Mouse (Mus musculus): ENCODE data around the gene Trpm2. TPM values are rescaled to one million over a fixed set of nuclear protein-coding genes. Genes with fewer than 3 reads are reported as not detected.

Gene Trpm2
- total RNA-seq, 2 experiments from 2014 or later = 4.1 to 4.3 TPM

DNA sequence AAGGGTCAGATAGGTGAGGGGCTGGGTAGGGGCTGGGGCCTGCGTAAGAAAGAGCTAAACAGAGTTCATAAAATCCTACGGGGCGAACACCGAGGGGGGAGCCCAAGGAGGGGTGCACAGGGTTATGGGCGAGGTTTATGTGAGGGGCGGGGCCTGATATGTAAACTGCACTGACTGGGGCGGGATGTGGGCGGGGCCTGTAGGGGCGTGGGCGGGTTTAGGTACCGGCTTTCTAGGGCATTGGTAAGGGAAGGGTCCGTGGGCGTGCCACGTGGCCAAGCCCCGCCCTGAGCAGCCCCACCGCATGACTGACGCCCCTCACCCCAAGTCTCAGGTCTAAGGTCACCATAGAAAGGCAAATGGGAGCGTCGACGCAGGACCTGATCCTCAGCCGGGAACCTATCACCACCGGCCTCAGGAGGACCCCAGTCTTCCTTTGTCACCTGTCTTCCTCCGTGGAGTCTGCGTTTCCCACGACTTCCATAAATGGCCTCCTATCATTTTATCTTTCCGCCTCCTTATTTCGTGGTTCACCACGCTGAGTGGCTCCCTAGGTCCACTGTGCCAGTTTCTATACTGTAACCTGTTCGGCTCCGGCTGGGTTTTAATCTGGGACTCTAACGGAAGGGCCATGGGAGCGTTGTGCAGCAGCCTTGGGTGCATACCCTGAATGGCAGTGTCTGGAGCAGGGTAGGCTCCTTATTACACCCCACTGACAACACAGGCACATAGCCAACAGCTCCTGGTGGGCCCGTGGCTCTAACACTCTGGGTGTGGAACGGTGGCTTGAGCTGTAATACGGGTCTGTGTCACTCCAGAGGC lies 67.3 kb downstream of the Trpm2 start:
- DNase-seq (ENCODE audit: low spot score in 2 of 2) = peak in 1 of 2 experiments; percentile 13

- DNase-seq (ENCODE audit: low spot score in 2 of 2) = peak; percentile 32 to 48
Observed at GRCm38 (mm10) chr10:77902211-77902893, 68.0 kb downstream of the Trpm2 start, which contains the start of gene Lrrc3. TSS of gene Lrrc3 (minus strand) at chr10:77902536.

DNA sequence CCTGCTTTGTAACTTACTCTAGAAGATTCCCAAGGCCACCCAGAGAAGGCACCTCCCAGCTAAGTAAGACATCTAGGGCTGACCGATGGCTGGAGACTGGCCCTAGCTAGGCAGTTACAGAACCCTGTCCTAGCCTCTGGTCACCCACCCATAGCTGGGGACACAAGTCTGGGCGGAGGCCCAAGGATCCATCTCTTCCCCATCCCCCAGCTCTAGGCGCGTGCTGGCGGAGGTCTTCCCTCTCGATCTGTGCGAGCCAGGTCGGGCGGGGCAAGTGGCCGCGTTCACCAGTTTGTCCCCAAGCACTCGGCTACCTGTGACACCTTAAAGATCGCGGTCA lies 68.5 kb downstream of the Trpm2 start:
- DNase-seq (ENCODE audit: low spot score in 2 of 2) = no peak

DNA sequence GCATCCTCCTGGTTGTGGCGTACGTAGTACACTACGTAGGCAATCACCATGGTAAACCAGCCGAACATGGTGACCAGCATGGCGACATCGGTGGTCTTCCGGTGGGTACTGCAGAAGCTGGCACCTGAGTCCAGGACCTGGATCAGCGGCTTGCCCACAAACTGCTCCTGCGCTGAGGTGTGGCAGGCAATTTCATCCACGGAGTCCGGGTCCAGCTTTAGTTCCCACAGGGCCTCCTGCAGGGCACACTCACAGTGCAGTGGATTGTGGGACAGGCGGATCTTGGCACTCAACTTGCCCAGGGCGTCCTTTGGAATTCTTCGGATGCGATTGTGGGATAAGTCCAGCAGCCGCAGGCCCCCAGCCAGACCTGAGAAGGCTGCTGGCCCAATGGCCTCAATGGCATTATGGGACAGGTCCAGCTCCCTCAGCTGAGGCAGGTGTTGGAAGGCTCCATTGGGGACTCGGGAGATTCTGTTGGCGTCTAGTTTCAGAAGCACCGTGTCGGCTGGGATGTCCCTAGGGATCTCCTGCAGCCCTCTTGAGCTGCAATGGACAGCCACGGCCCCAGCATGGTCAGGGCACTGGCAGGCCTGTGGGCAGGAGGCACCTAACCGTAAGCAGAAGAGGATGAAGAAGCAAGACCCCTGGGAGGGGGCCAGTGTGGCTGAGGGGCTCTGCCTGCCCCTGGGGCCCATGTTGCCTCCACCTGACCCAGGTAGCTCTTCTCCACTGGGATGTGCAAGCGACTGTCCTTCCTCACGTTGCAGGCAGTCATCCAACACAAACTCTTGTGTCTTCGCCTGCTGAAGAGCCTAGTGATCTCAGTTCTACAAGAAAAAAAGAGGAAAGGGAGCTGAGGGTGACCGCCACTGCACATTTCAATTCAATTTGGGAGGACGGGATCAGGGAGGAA lies 69.2 kb downstream of the Trpm2 start:
- DNase-seq (ENCODE audit: low spot score in 2 of 2) = no peak

- no peak for DNase-seq (ENCODE audit: low spot score in 2 of 2)
Observed at GRCm38 (mm10) chr10:77900126-77900525, 70.2 kb downstream of the Trpm2 start.

GRCm38 (mm10) chr10:77895562-77895961 lies 74.8 kb downstream of the Trpm2 start:
- DNase-seq (ENCODE audit: low spot score in 2 of 2) = no peak

DNA sequence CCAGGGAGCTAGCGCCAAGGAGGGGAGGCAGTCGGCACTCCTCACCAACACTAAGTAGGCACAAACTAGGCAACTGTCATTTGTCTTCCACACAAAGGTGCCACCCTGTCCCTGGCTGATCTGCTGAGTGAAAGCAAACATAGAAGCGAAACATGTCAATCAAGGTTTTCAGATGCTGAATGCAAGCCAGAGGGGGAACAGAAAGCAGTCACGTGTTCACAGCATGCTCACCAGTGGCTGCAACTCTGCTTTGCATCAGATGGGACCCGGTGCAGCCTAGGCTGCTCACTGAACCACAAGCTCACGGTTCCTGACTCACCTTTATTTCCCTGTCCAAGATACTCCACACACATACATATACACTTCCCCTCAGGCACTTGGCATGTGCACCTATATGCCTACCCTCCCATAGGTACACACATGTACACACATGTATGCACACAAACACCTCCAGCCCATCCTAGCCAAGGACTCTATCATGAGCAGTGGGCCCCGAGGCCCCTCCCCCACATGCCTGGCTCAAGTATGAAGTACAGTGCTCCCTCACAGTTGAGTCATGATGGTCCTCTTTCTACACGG lies 79.3 kb downstream of the Trpm2 start:
- no peak for DNase-seq (ENCODE audit: low spot score in 2 of 2)

DNA sequence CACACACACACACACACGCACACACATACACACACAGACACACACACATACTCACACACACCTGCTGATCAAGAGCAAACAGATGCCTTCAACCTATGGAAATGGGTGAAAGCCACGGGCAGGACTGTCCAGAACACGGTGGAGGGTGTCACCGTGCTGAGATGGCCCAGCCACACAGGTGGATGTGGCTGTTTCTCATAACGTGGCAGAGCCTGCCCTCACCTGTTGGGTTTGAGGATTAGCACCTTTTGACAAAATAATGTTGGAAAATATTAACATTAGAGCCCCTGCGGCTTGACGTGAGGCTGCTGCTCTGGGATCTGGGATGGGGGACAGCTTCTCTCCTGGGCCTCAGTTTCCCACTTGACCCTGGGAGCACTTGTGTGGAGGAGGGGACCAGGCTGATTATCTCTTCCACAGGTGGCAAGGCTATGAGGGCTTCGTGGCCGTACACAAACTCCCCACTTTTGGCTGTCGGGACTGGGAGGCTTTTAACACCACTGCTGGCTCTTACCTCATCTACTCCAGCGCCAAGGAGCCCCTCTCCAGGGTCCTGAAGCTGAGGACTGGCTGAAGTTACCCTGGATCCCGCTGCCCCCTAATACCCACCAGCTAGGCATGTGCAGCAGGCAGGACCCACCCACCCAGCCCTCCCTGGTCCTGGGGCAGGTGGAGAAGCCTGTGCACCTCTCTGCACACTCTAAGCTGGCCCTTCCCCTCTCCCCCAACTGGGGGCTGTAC lies 84.2 kb downstream of the Trpm2 start:
- DNase-seq (ENCODE audit: low spot score in 2 of 2) = no peak

- DNase-seq (ENCODE audit: low spot score in 2 of 2) = no peak
Observed at GRCm38 (mm10) chr10:77882553-77882952, 87.8 kb downstream of the Trpm2 start.

- DNase-seq (ENCODE audit: low spot score in 2 of 2) = no peak
Observed at GRCm38 (mm10) chr10:77880305-77880704, 90.1 kb downstream of the Trpm2 start.

GRCm38 (mm10) chr10:77878985-77879384 lies 91.4 kb downstream of the Trpm2 start:
- no peak for DNase-seq (ENCODE audit: low spot score in 2 of 2)

DNA sequence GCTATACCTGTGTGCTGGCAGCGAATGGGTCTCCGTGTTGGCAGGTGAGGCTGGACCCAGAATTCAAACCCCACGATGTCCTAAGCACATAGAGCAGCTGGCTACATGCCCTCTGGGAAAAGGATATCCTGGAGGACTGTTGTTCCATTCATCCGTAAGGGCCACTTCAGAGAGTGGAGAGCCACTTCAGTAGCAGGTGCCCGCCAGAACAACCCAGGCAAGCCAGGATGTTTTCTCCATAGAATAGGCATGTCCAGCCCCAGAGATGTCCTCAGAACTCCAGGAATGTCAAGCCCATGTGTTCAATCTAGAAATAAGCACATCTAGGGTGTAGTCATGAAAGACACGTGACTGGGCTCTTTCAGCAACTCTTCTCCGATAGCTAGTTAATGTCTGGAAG lies 100.7 kb downstream of the Trpm2 start:
- no peak for DNase-seq (ENCODE audit: low spot score in 2 of 2)

DNA sequence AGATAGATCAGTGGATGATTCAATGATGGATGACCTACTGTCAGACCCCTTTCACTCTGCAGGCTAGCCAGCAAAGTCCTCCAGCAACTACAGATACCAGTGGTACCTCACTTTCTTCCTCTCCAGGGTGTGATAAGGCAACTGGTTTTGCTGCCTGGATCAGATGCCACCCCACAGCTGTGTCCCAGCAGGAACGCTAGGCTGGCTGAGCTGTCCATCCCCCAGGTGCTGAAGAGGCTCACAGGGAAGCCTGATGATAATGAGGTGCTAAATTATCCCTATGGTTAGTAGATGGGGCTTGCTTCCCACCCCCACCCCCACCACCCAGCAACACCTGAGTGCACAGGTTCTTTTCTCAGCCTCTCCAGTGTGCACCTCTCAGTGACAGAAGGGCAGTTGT lies 102.8 kb downstream of the Trpm2 start:
- DNase-seq (ENCODE audit: low spot score in 2 of 2) = no peak

- no peak for DNase-seq (ENCODE audit: low spot score in 2 of 2)
Observed at GRCm38 (mm10) chr10:77864762-77865143, 105.6 kb downstream of the Trpm2 start.

- DNase-seq (ENCODE audit: low spot score in 2 of 2) = no peak
Observed at GRCm38 (mm10) chr10:77864067-77864761, 106.1 kb downstream of the Trpm2 start.

GRCm38 (mm10) chr10:77861675-77862074 lies 108.7 kb downstream of the Trpm2 start, which contains the start of gene Gm3285:
TSS of gene Gm3285 (plus strand) at chr10:77861975.
- no peak for DNase-seq (ENCODE audit: low spot score in 2 of 2)

Measured in adrenal gland, postnatal 4 days (tissue).